Mouse (Mus musculus): ENCODE results near the gene Chml. TPM values are rescaled to one million over a fixed set of nuclear protein-coding genes. Genes with fewer than 3 reads are reported as not detected.
A peak's percentile ranks its signal among the peaks of the same experiment; 100 is the strongest.

Gene Chml
- polyA plus RNA-seq, 1 experiment, result 4.1 TPM

GRCm38 (mm10) chr1:175699375-175699774 is 6.7 kb upstream of the Chml start:
- no peak for DNase-seq
- H3K4me1 ChIP-seq (ENCODE audit: control insufficient read depth, insufficient read depth, low read length), result no peaks in the 10 kb centered on the region
- no peaks in the 10 kb centered on the region for H3K27me3 ChIP-seq (ENCODE audit: control insufficient read depth, insufficient read depth, low read length)
- TF ChIP-seq CTCF (IDR thresholded peaks at IDR 0.05; ENCODE audit: borderline replicate concordance, insufficient read depth, low read depth, low read length) (no peak), POLR2A (IDR thresholded peaks at IDR 0.05; ENCODE audit: borderline replicate concordance, insufficient read depth, low read length) (no peak)
- WGBS, result 50% methylated on average over 3 of the region's 3 CpGs
- H3K4me3 ChIP-seq (replicated peaks; ENCODE audit: insufficient read depth, low read depth, low read length), result no peak overlapping the region
- H3K27ac ChIP-seq (ENCODE audit: insufficient read depth, low read length), result no peak overlapping the region

GRCm38 (mm10) chr1:175698293-175698692 is 5.6 kb upstream of the Chml start, which contains the start of gene Wdr64:
Gene Wdr64, plus strand, starts transcription at chr1:175698593.
- DNase-seq, result no peak
- H3K27me3 ChIP-seq (ENCODE audit: control insufficient read depth, insufficient read depth, low read length), result no peaks in the 10 kb centered on the region
- no peak within 1 kb of the TSS for H3K4me3 ChIP-seq (replicated peaks; ENCODE audit: insufficient read depth, low read depth, low read length)
- no peak within 1 kb of the TSS for H3K27ac ChIP-seq (ENCODE audit: insufficient read depth, low read length)
- whole genome bisulfite sequencing, result 90% methylated on average over 1 of the region's 1 CpGs
- TF ChIP-seq CTCF (IDR thresholded peaks at IDR 0.05; ENCODE audit: borderline replicate concordance, insufficient read depth, low read depth, low read length) (no peak), POLR2A (IDR thresholded peaks at IDR 0.05; ENCODE audit: borderline replicate concordance, insufficient read depth, low read length) (no peak)
- H3K4me1 ChIP-seq (ENCODE audit: control insufficient read depth, insufficient read depth, low read length), result no peaks in the 10 kb centered on the region

GRCm38 (mm10) chr1:175693429-175693960 is 794 bp upstream of the Chml start:
- WGBS, result 30% methylated on average over 12 of the region's 12 CpGs
- Histone ChIP-seq H3K4me3 (replicated peaks; ENCODE audit: insufficient read depth, low read depth, low read length) (no peak overlapping the region), H3K4me1 (ENCODE audit: control insufficient read depth, insufficient read depth, low read length) (no peaks in the 10 kb centered on the region), H3K27me3 (ENCODE audit: control insufficient read depth, insufficient read depth, low read length) (no peaks in the 10 kb centered on the region), H3K27ac (ENCODE audit: insufficient read depth, low read length) (no peak overlapping the region)
- no peak for TF ChIP-seq CTCF (IDR thresholded peaks at IDR 0.05; ENCODE audit: borderline replicate concordance, insufficient read depth, low read depth, low read length)
- no peak for TF ChIP-seq POLR2A (IDR thresholded peaks at IDR 0.05; ENCODE audit: borderline replicate concordance, insufficient read depth, low read length)
- DNase-seq, result peak; percentile 31 to 40

GRCm38 (mm10) chr1:175692997-175693361 is 278 bp upstream of the Chml start:
- no peak for TF ChIP-seq CTCF (IDR thresholded peaks at IDR 0.05; ENCODE audit: borderline replicate concordance, insufficient read depth, low read depth, low read length)
- no peak for TF ChIP-seq POLR2A (IDR thresholded peaks at IDR 0.05; ENCODE audit: borderline replicate concordance, insufficient read depth, low read length)
- Histone ChIP-seq H3K27ac (ENCODE audit: insufficient read depth, low read length) (no peak overlapping the region), H3K27me3 (ENCODE audit: control insufficient read depth, insufficient read depth, low read length) (no peaks in the 10 kb centered on the region), H3K4me3 (replicated peaks; ENCODE audit: insufficient read depth, low read depth, low read length) (peak overlapping the region; percentile 77), H3K4me1 (ENCODE audit: control insufficient read depth, insufficient read depth, low read length) (no peaks in the 10 kb centered on the region)
- 1% methylated on average over 17 of the region's 17 CpGs for WGBS
- no peak for DNase-seq

GRCm38 (mm10) chr1:175691686-175692245 is 935 bp downstream of the Chml start:
- Histone ChIP-seq H3K4me1 (ENCODE audit: control insufficient read depth, insufficient read depth, low read length) (no peaks in the 10 kb centered on the region), H3K4me3 (replicated peaks; ENCODE audit: insufficient read depth, low read depth, low read length) (peak overlapping the region; percentile 77), H3K27ac (ENCODE audit: insufficient read depth, low read length) (no peak overlapping the region), H3K27me3 (ENCODE audit: control insufficient read depth, insufficient read depth, low read length) (no peaks in the 10 kb centered on the region)
- TF ChIP-seq POLR2A (IDR thresholded peaks at IDR 0.05; ENCODE audit: borderline replicate concordance, insufficient read depth, low read length), result no peak
- TF ChIP-seq CTCF (IDR thresholded peaks at IDR 0.05; ENCODE audit: borderline replicate concordance, insufficient read depth, low read depth, low read length), result no peak
- DNase-seq, result no peak
- 2% methylated on average over 22 of the region's 22 CpGs for WGBS

- DNase-seq, result no peak
- no peak for TF ChIP-seq POLR2A (IDR thresholded peaks at IDR 0.05; ENCODE audit: borderline replicate concordance, insufficient read depth, low read length)
- TF ChIP-seq CTCF (IDR thresholded peaks at IDR 0.05; ENCODE audit: borderline replicate concordance, insufficient read depth, low read depth, low read length), result no peak
- 85% methylated on average over 6 of the region's 6 CpGs for WGBS
- H3K27ac ChIP-seq (ENCODE audit: insufficient read depth, low read length), result no peak overlapping the region
- H3K4me3 ChIP-seq (replicated peaks; ENCODE audit: insufficient read depth, low read depth, low read length), result no peak overlapping the region
- H3K4me1 ChIP-seq (ENCODE audit: control insufficient read depth, insufficient read depth, low read length), result no peaks in the 10 kb centered on the region
- no peaks in the 10 kb centered on the region for H3K27me3 ChIP-seq (ENCODE audit: control insufficient read depth, insufficient read depth, low read length)
Observed at GRCm38 (mm10) chr1:175680995-175681394, 11.7 kb downstream of the Chml start.

- WGBS, result 89% methylated on average over 6 of the region's 6 CpGs
- no peak for DNase-seq
- Histone ChIP-seq H3K4me1 (ENCODE audit: control insufficient read depth, insufficient read depth, low read length) (no peaks in the 10 kb centered on the region), H3K27ac (ENCODE audit: insufficient read depth, low read length) (no peak overlapping the region), H3K4me3 (replicated peaks; ENCODE audit: insufficient read depth, low read depth, low read length) (no peak overlapping the region), H3K27me3 (ENCODE audit: control insufficient read depth, insufficient read depth, low read length) (no peaks in the 10 kb centered on the region)
- no peak for TF ChIP-seq POLR2A (IDR thresholded peaks at IDR 0.05; ENCODE audit: borderline replicate concordance, insufficient read depth, low read length)
- no peak for TF ChIP-seq CTCF (IDR thresholded peaks at IDR 0.05; ENCODE audit: borderline replicate concordance, insufficient read depth, low read depth, low read length)
Observed at GRCm38 (mm10) chr1:175677459-175677858, 15.2 kb downstream of the Chml start.

GRCm38 (mm10) chr1:175675116-175675515 is 17.6 kb downstream of the Chml start:
- 58% methylated on average over 6 of the region's 6 CpGs for WGBS
- no peak for TF ChIP-seq POLR2A (IDR thresholded peaks at IDR 0.05; ENCODE audit: borderline replicate concordance, insufficient read depth, low read length)
- TF ChIP-seq CTCF (IDR thresholded peaks at IDR 0.05; ENCODE audit: borderline replicate concordance, insufficient read depth, low read depth, low read length), result no peak
- Histone ChIP-seq H3K4me1 (ENCODE audit: control insufficient read depth, insufficient read depth, low read length) (no peaks in the 10 kb centered on the region), H3K27ac (ENCODE audit: insufficient read depth, low read length) (no peak overlapping the region), H3K4me3 (replicated peaks; ENCODE audit: insufficient read depth, low read depth, low read length) (no peak overlapping the region), H3K27me3 (ENCODE audit: control insufficient read depth, insufficient read depth, low read length) (no peaks in the 10 kb centered on the region)
- no peak for DNase-seq

Measured in cerebellum, adult 2 months (tissue).